Mouse (Mus musculus) limb, embryonic 15.5 days (tissue): ENCODE results near the gene Zkscan4. TPM values are rescaled to one million over a fixed set of nuclear protein-coding genes. Genes with fewer than 3 reads are reported as not detected.
"Not testable (repeated sequence)": the region's sequence is repeated elsewhere in the genome, so short reads cannot be mapped to it uniquely, and the experiment has no call there.

Source experiments
- ATAC-seq: fragments of 200-750 bp; cut with Nextera tagmentation; 2 replicates; pipeline ENCODE4 v1.8.0; 2017; ENCODE audit warnings: low read depth, moderate TSS enrichment; ENCODE audit not compliant: insufficient number of reproducible peaks, low FRiP score, low TSS enrichment
- H3K27ac ChIP-seq: fragments of 300-500 bp; sonication (generic); 2 replicates; pipeline ENCODE4 v1.5.1; 2015; ENCODE audit warnings: moderate library complexity, mild to moderate bottlenecking, inconsistent platforms
- H3K27me3 ChIP-seq: fragments of 300-500 bp; sonication (generic); 2 replicates; pipeline ENCODE4 v1.6.1; 2015; ENCODE audit warnings: inconsistent platforms
- H3K36me3 ChIP-seq: fragments of 300-500 bp; sonication (generic); 2 replicates; pipeline ENCODE4 v1.6.1; 2015; ENCODE audit warnings: inconsistent platforms
- H3K4me1 ChIP-seq: fragments of 300-500 bp; sonication (generic); 2 replicates; pipeline ENCODE4 v1.6.1; 2015; ENCODE audit warnings: inconsistent platforms
- H3K4me2 ChIP-seq: fragments of 300-500 bp; sonication (generic); 2 replicates; pipeline ENCODE4 v1.6.1; 2015; ENCODE audit warnings: mild to moderate bottlenecking, inconsistent platforms
- H3K4me3 ChIP-seq: fragments of 300-500 bp; sonication (generic); 2 replicates; pipeline ENCODE4 v1.5.1; 2015; ENCODE audit warnings: mild to moderate bottlenecking, inconsistent platforms
- H3K9ac ChIP-seq: fragments of 300-500 bp; sonication (generic); 2 replicates; pipeline ENCODE4 v1.6.1; 2015; ENCODE audit warnings: inconsistent platforms
- H3K9me3 ChIP-seq: fragments of 300-500 bp; sonication (generic); 2 replicates; pipeline ENCODE4 v1.6.1; 2016; ENCODE audit warnings: inconsistent platforms
- WGBS: fragments of 180-500 bp; shearing (Covaris S2); methylation state at CpG from one replicate; pipeline ENCODE4 v1.1.7; 2015; 5-methylcytosine and 5-hydroxymethylcytosine counted together
- polyA plus RNA-seq: library from polyadenylated mRNA; unstranded; fragments of >200 nt; fragmentation: Nextera tagmentation; extraction: Ambion mirVana; gene quantifications from 2 replicates; pipeline ENCODE4 v1.2.1, GENCODE M21; 2015

Zkscan4 gene
- 3.4 and 4.1 TPM in 2 replicates for polyA plus RNA-seq

DNA sequence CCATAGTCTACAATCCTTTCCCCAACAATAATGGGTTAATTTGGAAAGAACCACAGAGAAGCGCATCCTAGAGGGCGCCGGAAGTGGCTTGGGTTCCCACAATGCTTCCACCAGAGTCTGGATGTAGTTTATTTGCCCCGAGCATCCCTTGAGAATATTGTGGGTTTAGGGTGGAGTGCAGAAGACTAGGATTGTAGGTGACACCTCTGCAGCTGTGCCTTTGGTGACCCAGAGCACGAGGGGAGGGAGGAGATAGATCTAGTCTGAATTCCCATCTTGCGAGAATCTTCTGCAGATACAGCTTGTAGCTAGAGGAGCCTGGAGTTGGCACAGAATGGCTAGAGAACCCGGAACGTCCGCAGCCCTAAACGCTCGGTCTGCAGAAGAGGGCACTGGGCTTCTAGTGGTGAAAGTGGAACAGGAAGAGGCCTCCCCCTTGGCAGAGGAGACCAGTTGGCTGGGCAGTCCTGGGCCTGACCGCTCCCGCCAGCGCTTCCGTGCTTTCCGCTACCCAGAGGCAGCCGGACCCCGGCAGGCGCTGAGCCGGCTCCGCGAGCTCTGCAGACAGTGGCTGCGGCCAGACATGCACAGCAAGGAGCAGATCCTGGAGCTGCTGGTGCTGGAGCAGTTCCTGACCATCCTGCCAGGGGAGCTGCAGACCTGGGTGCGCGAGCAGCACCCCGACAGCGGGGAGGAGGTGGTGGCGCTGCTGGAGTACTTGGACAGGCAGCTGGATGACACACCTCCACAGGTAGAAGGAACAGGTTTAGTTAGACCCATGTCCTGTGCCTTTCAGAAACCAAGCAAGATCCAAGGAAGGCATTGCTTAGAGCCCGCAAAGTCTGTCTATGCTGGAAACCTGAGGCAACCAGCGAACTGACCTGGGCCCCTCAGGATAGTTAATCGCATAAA lies at the start of gene Zkscan4, which contains the start of gene Gm10065:
Zkscan4 (plus strand) TSS at position 149 of the 912 bp plus-strand sequence.
Gm10065 (minus strand) TSS at position 683 of the 912 bp plus-strand sequence.
- H3K27me3 ChIP-seq, H3K9me3 ChIP-seq, H3K36me3 ChIP-seq, H3K4me1 ChIP-seq: not testable (repeated sequence)
- H3K4me3 ChIP-seq, result peak within 1 kb of the TSS; percentile 53
- H3K9ac ChIP-seq, result peak within 1 kb of the TSS; percentile 50
- peak within 1 kb of the TSS; percentile 80 for H3K27ac ChIP-seq
- peak; percentile 68 for ATAC-seq
- H3K4me2 ChIP-seq, result peak within 1 kb of the TSS; percentile 69
- 2% methylated on average over 30 of the region's 31 CpGs for WGBS

DNA sequence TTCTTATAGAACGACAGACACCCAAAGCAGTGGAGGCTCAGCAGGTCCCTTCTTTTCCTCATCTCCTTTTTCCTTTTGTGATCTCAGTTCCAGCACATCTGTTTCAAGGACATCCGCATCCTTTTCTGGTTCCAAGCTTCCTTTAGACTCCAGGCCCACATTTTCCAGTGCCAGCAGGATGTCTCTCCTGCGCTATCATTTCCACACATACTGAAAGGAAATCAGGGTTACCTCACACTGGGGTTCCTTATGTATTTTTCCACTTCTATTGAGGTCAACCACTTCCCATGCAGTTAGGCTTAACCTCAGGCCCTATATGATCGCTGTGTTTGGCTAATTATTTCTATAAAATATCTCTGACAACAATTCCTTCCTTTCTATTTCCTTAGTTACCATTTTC lies 43.2 kb upstream of the Zkscan4 start:
- ATAC-seq, result no peak
- Histone ChIP-seq H3K9ac (no peak overlapping the region), H3K36me3 (no peaks in the 10 kb centered on the region), H3K4me3 (no peak overlapping the region), H3K27ac (no peak overlapping the region), H3K4me2 (no peak overlapping the region), H3K9me3 (no peaks in the 10 kb centered on the region), H3K4me1 (peaks cover 7% of the 10 kb centered on the region), H3K27me3 (no peaks in the 10 kb centered on the region)
- 85% methylated on average over 4 of the region's 4 CpGs for WGBS

DNA sequence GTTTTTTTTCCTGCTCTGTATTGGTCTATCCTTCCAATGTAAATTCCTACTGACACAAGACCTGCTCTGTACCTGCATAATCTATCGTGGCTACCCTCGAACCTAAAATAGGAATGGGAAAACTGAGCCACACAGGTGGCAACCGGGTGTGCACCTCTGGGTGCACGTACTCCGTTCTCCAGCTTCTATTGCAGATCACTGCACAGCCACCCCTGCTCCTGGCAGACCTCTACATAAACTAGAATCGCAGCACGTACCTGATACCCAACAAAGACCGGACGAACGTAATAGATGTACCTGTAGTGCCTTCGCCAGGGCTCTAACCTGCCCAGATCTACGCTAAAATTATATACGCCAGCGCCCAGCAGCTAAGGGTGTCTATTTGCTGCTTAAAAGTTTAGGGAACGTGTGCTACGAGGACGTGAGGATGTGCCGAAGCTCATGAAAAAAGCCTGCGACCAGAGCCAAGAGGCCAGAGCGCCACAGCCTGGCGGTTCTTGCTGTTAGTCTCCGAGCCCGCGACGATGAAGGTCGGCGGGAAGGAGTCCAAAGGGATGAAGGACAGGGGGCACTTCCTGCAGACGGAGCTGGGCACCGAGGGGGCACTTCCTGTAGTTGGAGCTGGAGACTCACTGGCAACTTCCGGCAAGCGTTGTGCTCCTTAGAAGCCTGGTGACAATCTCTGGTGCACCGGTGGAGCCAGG lies 38.1 kb upstream of the Zkscan4 start, which contains the start of gene Pgbd1:
Pgbd1 (minus strand) TSS at position 556 of the 704 bp plus-strand sequence.
- no peak for ATAC-seq
- H3K4me2 ChIP-seq, result peak within 1 kb of the TSS; percentile 77
- H3K27me3 ChIP-seq, result no peaks in the 10 kb centered on the region
- peaks cover 27% of the 10 kb centered on the region for H3K36me3 ChIP-seq
- H3K4me3 ChIP-seq, result peak within 1 kb of the TSS; percentile 54
- peak within 1 kb of the TSS; percentile 80 for H3K27ac ChIP-seq
- H3K9ac ChIP-seq, result peak within 1 kb of the TSS; percentile 45
- under 1% methylated on average over 32 of the region's 32 CpGs for WGBS
- peaks cover 7% of the 10 kb centered on the region for H3K4me1 ChIP-seq
- no peaks in the 10 kb centered on the region for H3K9me3 ChIP-seq

DNA sequence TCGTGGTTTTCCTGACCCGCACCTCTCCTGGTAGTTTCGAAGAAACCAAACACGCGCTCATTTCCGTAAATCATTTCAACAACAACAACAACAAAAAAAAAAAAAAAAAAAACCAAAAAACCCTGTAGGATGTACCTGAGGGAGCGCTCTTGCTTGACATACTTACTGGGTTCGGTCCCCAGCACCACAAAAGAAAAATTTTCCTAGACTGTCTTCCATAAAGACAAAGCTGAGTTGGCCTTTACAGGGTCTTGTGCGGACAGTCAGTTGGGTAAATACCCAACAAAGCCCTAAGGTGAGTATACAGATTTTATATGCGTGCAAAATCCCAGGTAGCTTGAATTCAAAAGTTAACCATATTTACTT lies 37.5 kb upstream of the Zkscan4 start:
- no peaks in the 10 kb centered on the region for H3K9me3 ChIP-seq
- peak overlapping the region; percentile 80 for H3K27ac ChIP-seq
- H3K36me3 ChIP-seq, result peaks cover 30% of the 10 kb centered on the region
- no peak for ATAC-seq
- H3K4me1 ChIP-seq, result peaks cover 7% of the 10 kb centered on the region
- peak overlapping the region; percentile 45 for H3K9ac ChIP-seq
- H3K27me3 ChIP-seq, result no peaks in the 10 kb centered on the region
- 14% methylated on average over 10 of the region's 10 CpGs for WGBS
- peak overlapping the region; percentile 54 for H3K4me3 ChIP-seq
- H3K4me2 ChIP-seq, result peak overlapping the region; percentile 77

DNA sequence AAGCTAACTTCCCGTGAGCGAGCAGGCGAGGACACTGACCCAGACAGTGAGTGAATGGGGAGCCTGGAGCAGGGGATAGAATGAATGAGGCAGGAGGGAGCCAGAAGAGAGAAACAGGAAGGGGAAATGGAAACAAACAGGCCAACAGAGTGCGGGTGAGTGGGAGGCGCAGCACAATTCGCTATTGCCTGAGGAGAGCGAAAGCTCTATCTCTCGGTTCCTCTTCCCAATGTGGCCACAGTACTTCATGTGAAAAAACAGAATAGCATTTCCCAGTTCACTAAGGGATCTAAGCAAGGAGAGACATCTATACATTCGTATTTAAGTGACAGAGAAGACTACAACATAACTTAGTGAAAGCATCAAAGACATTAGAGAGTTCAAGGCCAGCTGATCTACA lies 31.9 kb upstream of the Zkscan4 start:
- Histone ChIP-seq H3K4me1 (no peaks in the 10 kb centered on the region), H3K4me3 (no peak overlapping the region), H3K9ac (no peak overlapping the region), H3K36me3 (peaks cover 61% of the 10 kb centered on the region), H3K27ac (no peak overlapping the region), H3K4me2 (no peak overlapping the region), H3K27me3 (no peaks in the 10 kb centered on the region), H3K9me3 (no peaks in the 10 kb centered on the region)
- 89% methylated on average over 9 of the region's 9 CpGs for WGBS
- ATAC-seq, result no peak

DNA sequence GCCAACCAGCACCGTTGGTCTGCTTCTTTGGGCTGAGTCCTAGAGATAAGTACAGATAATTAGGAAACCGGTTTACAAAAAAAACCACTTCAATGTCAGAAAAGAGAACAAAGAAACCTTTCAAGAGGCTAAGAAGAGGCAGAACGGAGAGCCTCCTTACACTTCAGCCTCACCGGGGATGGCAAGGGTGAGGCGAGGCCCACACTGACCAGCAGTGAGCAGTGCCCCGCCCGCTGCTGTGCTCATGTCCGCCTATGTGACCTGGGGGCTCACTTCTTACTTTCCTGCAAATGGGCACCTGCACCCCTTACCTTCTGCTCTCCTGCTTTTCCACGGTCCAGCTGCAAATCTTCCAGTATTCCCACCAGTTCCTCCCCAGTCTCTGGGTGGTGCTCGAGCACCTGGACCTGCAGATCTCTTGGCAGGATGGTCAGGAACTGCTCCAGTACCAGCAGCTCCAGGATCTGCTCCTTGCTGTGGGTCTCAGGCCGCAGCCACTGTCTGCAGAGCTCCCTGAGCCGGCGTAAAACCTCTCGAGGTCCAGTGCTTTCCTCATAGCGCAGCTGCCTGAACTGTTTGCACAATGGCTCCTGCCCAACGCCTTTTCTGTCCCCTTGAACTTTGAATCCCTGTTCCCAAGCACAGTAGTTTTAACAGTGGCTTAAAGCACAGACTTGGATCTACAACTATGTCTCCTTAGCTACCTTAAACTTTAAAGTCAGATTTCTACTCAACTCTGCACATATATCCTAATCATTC lies 30.7 kb upstream of the Zkscan4 start:
- 85% methylated on average over 16 of the region's 16 CpGs for whole genome bisulfite sequencing
- ATAC-seq, result no peak
- Histone ChIP-seq H3K9me3 (no peaks in the 10 kb centered on the region), H3K27me3 (no peaks in the 10 kb centered on the region), H3K27ac (no peak overlapping the region), H3K4me3 (no peak overlapping the region), H3K4me1 (peaks cover 7% of the 10 kb centered on the region), H3K4me2 (no peak overlapping the region), H3K9ac (no peak overlapping the region), H3K36me3 (peaks cover 57% of the 10 kb centered on the region)

DNA sequence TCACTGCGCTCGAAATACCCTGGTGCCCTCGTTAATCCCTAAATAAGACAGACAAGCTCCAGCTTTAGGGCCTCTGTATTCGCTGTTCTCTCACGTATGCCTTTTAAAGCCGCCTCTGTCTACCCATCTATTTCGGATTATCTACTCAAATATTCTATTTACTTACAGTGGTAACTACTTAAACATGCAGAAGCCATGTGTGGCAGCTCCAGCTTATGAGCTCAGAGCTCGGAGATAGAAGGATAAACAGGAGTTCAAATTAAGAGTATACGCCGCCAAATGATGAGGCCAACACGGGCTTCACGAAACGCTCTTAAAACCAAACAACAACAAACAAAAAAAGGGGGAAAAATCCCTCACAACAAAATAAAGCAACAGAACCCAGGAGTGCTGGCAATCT lies 25.7 kb upstream of the Zkscan4 start:
- no peak for ATAC-seq
- Histone ChIP-seq H3K36me3 (peaks cover 17% of the 10 kb centered on the region), H3K27ac (peak overlapping the region; percentile 79), H3K9ac (peak overlapping the region; percentile 57; the same call in 1 of the 2 replicates), H3K9me3 (no peaks in the 10 kb centered on the region), H3K4me3 (peak overlapping the region; percentile 72), H3K4me2 (peak overlapping the region; percentile 50), H3K4me1 (peaks cover 10% of the 10 kb centered on the region), H3K27me3 (0 out of 2 replicates have a peak, but pooled peaks cover 3% of the 10 kb centered on the region)
- WGBS, result 4% methylated on average over 13 of the region's 13 CpGs

DNA sequence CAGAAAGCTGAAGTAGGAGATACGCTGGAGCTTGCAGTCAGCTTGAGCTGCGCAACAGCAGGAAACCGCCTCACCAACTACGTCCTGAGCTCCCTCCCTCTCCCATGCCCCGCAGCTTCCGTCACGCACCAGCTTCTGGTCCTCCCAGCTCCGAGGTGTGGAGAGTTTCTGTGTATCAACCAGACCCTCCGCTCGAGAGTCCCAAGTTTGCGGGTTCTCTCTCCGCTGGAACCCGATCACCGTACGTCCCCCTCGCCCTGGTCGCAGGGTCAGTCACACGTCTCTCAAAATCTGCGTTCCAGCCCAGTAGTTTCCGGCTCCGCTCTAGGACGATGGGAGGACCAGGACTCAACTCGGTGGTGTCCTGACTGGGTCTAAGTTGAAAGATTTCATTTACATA lies 25.3 kb upstream of the Zkscan4 start, which contains the start of gene Zscan26:
Zscan26 (minus strand) TSS at position 282 of the 400 bp plus-strand sequence.
- Histone ChIP-seq H3K27ac (peak within 1 kb of the TSS; percentile 79), H3K36me3 (peaks cover 13% of the 10 kb centered on the region), H3K27me3 (0 out of 2 replicates have a peak, but pooled peaks cover 3% of the 10 kb centered on the region), H3K4me3 (peak within 1 kb of the TSS; percentile 72), H3K4me1 (peaks cover 10% of the 10 kb centered on the region), H3K9ac (peak within 1 kb of the TSS; percentile 57; the same call in 1 of the 2 replicates), H3K9me3 (no peaks in the 10 kb centered on the region), H3K4me2 (peak within 1 kb of the TSS; percentile 50)
- ATAC-seq, result peak; percentile 79; the same call in 1 of the 2 replicates
- WGBS, result under 1% methylated on average over 23 of the region's 23 CpGs

DNA sequence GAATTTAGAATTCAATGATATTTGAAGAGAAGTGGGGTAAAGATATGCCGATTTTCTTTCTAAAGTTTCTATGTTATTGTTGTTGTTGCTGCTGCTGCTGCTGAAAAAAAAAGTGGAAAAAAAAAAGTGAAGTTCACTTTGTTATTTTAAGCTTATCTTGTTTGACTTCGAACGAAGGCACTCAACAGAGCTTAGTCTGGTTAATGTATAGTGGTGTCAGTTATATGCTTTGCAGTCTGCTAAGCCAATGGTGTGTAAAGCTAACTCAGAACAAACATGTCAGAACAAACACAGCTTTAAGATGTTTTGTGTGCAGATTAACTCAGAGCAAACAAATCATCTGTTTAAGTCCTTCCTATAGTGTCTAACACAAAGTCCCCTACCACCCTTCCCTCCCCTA lies 24.6 kb upstream of the Zkscan4 start:
- H3K4me1 ChIP-seq, result peaks cover 10% of the 10 kb centered on the region
- no peaks in the 10 kb centered on the region for H3K9me3 ChIP-seq
- H3K27ac ChIP-seq, result no peak overlapping the region
- no peak overlapping the region for H3K4me3 ChIP-seq
- ATAC-seq, result no peak
- WGBS, result 94% methylated on average over 3 of the region's 3 CpGs
- no peak overlapping the region for H3K9ac ChIP-seq
- H3K36me3 ChIP-seq, result peaks cover 6% of the 10 kb centered on the region; the same call in 1 of the 2 replicates
- H3K4me2 ChIP-seq, result no peak overlapping the region
- 0 out of 2 replicates have a peak, but pooled peaks cover 3% of the 10 kb centered on the region for H3K27me3 ChIP-seq

DNA sequence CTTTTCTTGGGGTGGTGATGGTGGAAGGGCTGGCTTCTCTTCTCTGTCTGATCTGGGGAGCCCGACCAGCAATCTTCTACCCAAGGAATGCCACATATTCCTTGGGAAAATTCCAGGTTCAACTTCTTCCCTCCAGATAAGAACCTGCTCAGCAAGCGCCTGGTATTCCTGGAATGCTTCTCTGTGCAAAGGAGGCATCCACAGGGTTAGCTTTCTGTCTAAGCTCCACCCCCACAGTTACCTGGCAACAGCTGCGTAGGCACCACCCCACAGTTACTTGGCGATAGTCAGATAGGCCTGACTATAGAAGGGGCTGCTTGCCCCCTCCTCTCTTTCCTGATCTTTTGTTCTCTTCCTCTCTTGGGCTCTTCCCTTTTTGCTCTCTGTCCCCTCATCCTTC lies 22.4 kb upstream of the Zkscan4 start:
- no peak for ATAC-seq
- Histone ChIP-seq H3K4me3 (no peak overlapping the region), H3K36me3 (0 out of 2 replicates have a peak, but pooled peaks cover 4% of the 10 kb centered on the region), H3K4me2 (no peak overlapping the region), H3K9me3 (no peaks in the 10 kb centered on the region), H3K27me3 (0 out of 2 replicates have a peak, but pooled peaks cover 3% of the 10 kb centered on the region), H3K9ac (no peak overlapping the region), H3K27ac (no peak overlapping the region), H3K4me1 (peaks cover 10% of the 10 kb centered on the region)
- WGBS, result 12% methylated on average over 4 of the region's 4 CpGs

DNA sequence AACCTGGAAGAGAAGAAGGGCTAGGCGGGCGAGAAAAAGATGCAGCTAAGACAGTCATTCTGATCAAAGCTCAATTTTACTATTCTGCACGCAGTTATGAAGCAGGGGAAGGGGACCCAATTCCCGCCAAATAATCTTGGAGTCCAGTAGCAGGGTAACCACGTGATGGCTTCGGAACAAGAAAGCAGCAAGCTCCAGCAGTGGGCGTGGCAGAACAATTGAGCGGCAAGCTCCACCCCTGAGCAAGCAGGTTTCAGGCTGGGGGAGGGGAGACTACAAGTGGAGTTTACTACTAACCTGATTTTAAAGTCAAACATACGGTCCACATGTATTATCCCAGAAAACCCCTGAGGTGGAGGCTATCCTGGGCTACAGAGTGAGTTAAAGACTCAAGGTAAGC lies 16.2 kb upstream of the Zkscan4 start:
- WGBS, result 47% methylated on average over 9 of the region's 9 CpGs

More for the DNA sequence above, 16.2 kb upstream of the Zkscan4 start:
- not testable (repeated sequence) for H3K4me3 ChIP-seq, H3K4me1 ChIP-seq, H3K27ac ChIP-seq, H3K27me3 ChIP-seq, ATAC-seq, H3K9ac ChIP-seq, H3K9me3 ChIP-seq, H3K36me3 ChIP-seq, H3K4me2 ChIP-seq
